In genomic region chr4:63557124-63558059, GRCm38 (mm10) we compare ENCODE assay signal across 8 mouse cellular contexts. TPM values are rescaled to one million over a fixed set of nuclear protein-coding genes. Genes with fewer than 3 reads are reported as not detected.
DNase-seq lines count a peak whose midpoint lies in the region; ATAC-seq lines count a peak whose summit lies in the region.

No protein-coding gene starts in this region.

- DNase-seq in heart, postnatal 25 days (ENCODE audit: low spot score), result no peak
- peak; percentile 61 for DNase-seq in ZHBTc4 (ENCODE audit: low read depth, low spot score)
- peak; percentile 22 for DNase-seq in hindbrain, embryonic 11.5 days (ENCODE audit: low spot score)
- no peak for DNase-seq in layer of hippocampus, adult 8-10 months (ENCODE audit: low spot score in 2 of 2)
- DNase-seq in frontal cortex, postnatal 36 days (ENCODE audit: low spot score in 2 of 2), result no peak

- peaks cover 41% of the 10 kb centered on the region for H3K4me1 ChIP-seq in heart, embryonic 13.5 days
- no peaks in the 10 kb centered on the region for H3K4me1 ChIP-seq in hindbrain, embryonic 11.5 days (replicated peaks; ENCODE audit: control insufficient read depth, insufficient read depth, low read length)
- H3K4me1 ChIP-seq in limb, embryonic 15.5 days, result peaks cover 37% of the 10 kb centered on the region
- H3K4me1 ChIP-seq in neural tube, embryonic 13.5 days (replicated peaks), result peaks cover 32% of the 10 kb centered on the region

- WGBS in heart, embryonic 13.5 days, result 26% methylated on average over 16 of the region's 16 CpGs
- WGBS in hindbrain, embryonic 11.5 days, result 25% methylated on average over 16 of the region's 16 CpGs
- 42% methylated on average over 16 of the region's 16 CpGs for WGBS in limb, embryonic 15.5 days
- WGBS in neural tube, embryonic 13.5 days, result 22% methylated on average over 16 of the region's 16 CpGs

- no peaks in the 10 kb centered on the region for H3K9me3 ChIP-seq in heart, embryonic 13.5 days
- H3K9me3 ChIP-seq in hindbrain, embryonic 11.5 days (ENCODE audit: control insufficient read depth, low read length), result no peaks in the 10 kb centered on the region
- no peaks in the 10 kb centered on the region for H3K9me3 ChIP-seq in limb, embryonic 15.5 days
- no peaks in the 10 kb centered on the region for H3K9me3 ChIP-seq in neural tube, embryonic 13.5 days

- H3K4me3 ChIP-seq in heart, embryonic 13.5 days, result peak overlapping the region; percentile 76; the same call in 1 of the 2 replicates
- H3K4me3 ChIP-seq in hindbrain, embryonic 11.5 days (ENCODE audit: low read depth, low read length), result no peak overlapping the region
- H3K4me3 ChIP-seq in limb, embryonic 15.5 days, result peak overlapping the region; percentile 72; the same call in 1 of the 2 replicates
- no peak overlapping the region for H3K4me3 ChIP-seq in neural tube, embryonic 13.5 days

- no peak for ATAC-seq in heart, embryonic 13.5 days (ENCODE audit: extremely low read depth, insufficient number of reproducible peaks, low FRiP score, low TSS enrichment)
- no peak for ATAC-seq in hindbrain, embryonic 11.5 days (ENCODE audit: low FRiP score)
- no peak for ATAC-seq in limb, embryonic 15.5 days (ENCODE audit: insufficient number of reproducible peaks, low FRiP score, low TSS enrichment, low read depth)
- ATAC-seq in neural tube, embryonic 13.5 days (ENCODE audit: low read depth), result 0 out of 2 replicates have a peak, but pooled peaks have one; percentile 16

- peak overlapping the region; percentile 87 for H3K4me2 ChIP-seq in heart, embryonic 13.5 days
- no peak overlapping the region for H3K4me2 ChIP-seq in hindbrain, embryonic 11.5 days (replicated peaks; ENCODE audit: low read depth, low read length)
- H3K4me2 ChIP-seq in limb, embryonic 15.5 days, result peak overlapping the region; percentile 83
- H3K4me2 ChIP-seq in neural tube, embryonic 13.5 days, result no peak overlapping the region

- H3K27me3 ChIP-seq in heart, embryonic 13.5 days (replicated peaks), result no peaks in the 10 kb centered on the region
- 0 out of 2 replicates have a peak, but pooled peaks cover 2% of the 10 kb centered on the region for H3K27me3 ChIP-seq in hindbrain, embryonic 11.5 days (ENCODE audit: control insufficient read depth, insufficient read depth, low read length)
- H3K27me3 ChIP-seq in limb, embryonic 15.5 days, result no peaks in the 10 kb centered on the region
- no peaks in the 10 kb centered on the region for H3K27me3 ChIP-seq in neural tube, embryonic 13.5 days

- intact Hi-C loops in heart, postnatal 25 days (cut with DNase I), result no loop called here

- H3K9ac ChIP-seq in heart, embryonic 13.5 days, result peak overlapping the region; percentile 90; the same call in 1 of the 2 replicates
- no peak overlapping the region for H3K9ac ChIP-seq in hindbrain, embryonic 11.5 days (ENCODE audit: low read depth, low read length)
- H3K9ac ChIP-seq in limb, embryonic 15.5 days, result no peak overlapping the region
- H3K9ac ChIP-seq in neural tube, embryonic 13.5 days, result no peak overlapping the region

- peaks cover 32% of the 10 kb centered on the region for H3K36me3 ChIP-seq in heart, embryonic 13.5 days
- peaks cover 4% of the 10 kb centered on the region; the same call in 1 of the 2 replicates for H3K36me3 ChIP-seq in hindbrain, embryonic 11.5 days (ENCODE audit: control insufficient read depth, insufficient read depth, low read length)
- H3K36me3 ChIP-seq in limb, embryonic 15.5 days, result peaks cover 20% of the 10 kb centered on the region
- H3K36me3 ChIP-seq in neural tube, embryonic 13.5 days, result peaks cover 8% of the 10 kb centered on the region

- H3K27ac ChIP-seq in heart, embryonic 13.5 days (replicated peaks), result peak overlapping the region; percentile 62
- no peak overlapping the region for H3K27ac ChIP-seq in hindbrain, embryonic 11.5 days (ENCODE audit: low read depth, low read length)
- H3K27ac ChIP-seq in limb, embryonic 15.5 days, result no peak overlapping the region
- no peak overlapping the region for H3K27ac ChIP-seq in neural tube, embryonic 13.5 days (replicated peaks)

RNA-seq across cellular contexts. Expression of gene Tmem268, which starts 1.2 kb away (rescaled TPM):
- polyA plus RNA-seq in heart, embryonic 13.5 days (2015; fragmentation: Nextera tagmentation; extraction: Ambion mirVana), result 4.0 and 4.1 TPM in 2 replicates
- total RNA-seq in heart, postnatal 25 days (2021), result 10 to 100 TPM in 1 of 2 experiments, 1 to 10 TPM in 1; 9.8 to 10.9 TPM
- 4.7 and 4.8 TPM in 2 replicates for polyA plus RNA-seq in hindbrain, embryonic 11.5 days (2014; fragmentation: Nextera tagmentation; extraction: Ambion mirVana)
- 5.8 and 6.4 TPM in 2 replicates for polyA plus RNA-seq in limb, embryonic 15.5 days (2015; fragmentation: Nextera tagmentation; extraction: Ambion mirVana)
- polyA plus RNA-seq in neural tube, embryonic 13.5 days (2015; fragmentation: Nextera tagmentation; extraction: Ambion mirVana), result 3.7 and 3.8 TPM in 2 replicates
- total RNA-seq in layer of hippocampus, adult 8-10 months (2022), result 1 to 10 TPM; 6.5 to 9.6 (median 9.0) TPM

RNA-seq across cellular contexts. Expression of gene Atp6v1g1, which starts 12.8 kb away (rescaled TPM):
- 188 and 212 TPM in 2 replicates for polyA plus RNA-seq in heart, embryonic 13.5 days (2015; fragmentation: Nextera tagmentation; extraction: Ambion mirVana)
- total RNA-seq in heart, postnatal 25 days (2021), result 100 to 1,000 TPM; 144 to 162 TPM
- polyA plus RNA-seq in hindbrain, embryonic 11.5 days (2014; fragmentation: Nextera tagmentation; extraction: Ambion mirVana), result 424 and 428 TPM in 2 replicates
- polyA plus RNA-seq in limb, embryonic 15.5 days (2015; fragmentation: Nextera tagmentation; extraction: Ambion mirVana), result 315 and 319 TPM in 2 replicates
- 450 and 499 TPM in 2 replicates for polyA plus RNA-seq in neural tube, embryonic 13.5 days (2015; fragmentation: Nextera tagmentation; extraction: Ambion mirVana)
- total RNA-seq in layer of hippocampus, adult 8-10 months (2022), result 100 to 1,000 TPM; 110 to 144 (median 128) TPM

RNA-seq across cellular contexts. Expression of gene Gm11213, which starts 47.7 kb away (rescaled TPM):
- polyA plus RNA-seq in heart, embryonic 13.5 days (2015; fragmentation: Nextera tagmentation; extraction: Ambion mirVana), result not detected in 2 replicates
- total RNA-seq in heart, postnatal 25 days (2021), result not detected
- polyA plus RNA-seq in hindbrain, embryonic 11.5 days (2014; fragmentation: Nextera tagmentation; extraction: Ambion mirVana), result not detected in 2 replicates
- not detected in 2 replicates for polyA plus RNA-seq in limb, embryonic 15.5 days (2015; fragmentation: Nextera tagmentation; extraction: Ambion mirVana)
- not detected in 2 replicates for polyA plus RNA-seq in neural tube, embryonic 13.5 days (2015; fragmentation: Nextera tagmentation; extraction: Ambion mirVana)
- not detected for total RNA-seq in layer of hippocampus, adult 8-10 months (2022)

Comparison
In these comparisons a context has a peak if more than half of its experiments do, and no peak if none do; other contexts are left out.
1. H3K4me2 ChIP-seq: peak in heart, embryonic 13.5 days (single experiment) and limb, embryonic 15.5 days (single experiment); none in hindbrain, embryonic 11.5 days (single experiment) and neural tube, embryonic 13.5 days (single experiment).
2. H3K4me3 ChIP-seq: peak in heart, embryonic 13.5 days (single experiment) and limb, embryonic 15.5 days (single experiment); none in hindbrain, embryonic 11.5 days (single experiment) and neural tube, embryonic 13.5 days (single experiment).
3. DNase-seq: peak in ZHBTc4 (single experiment) and hindbrain, embryonic 11.5 days (single experiment); none in heart, postnatal 25 days (single experiment), layer of hippocampus, adult 8-10 months (0 of 2) and frontal cortex, postnatal 36 days (0 of 2).